In genomic region chr10:95180900-95181299, GRCm38 (mm10) we compare ENCODE assay signal across 23 mouse cellular contexts.
DNase-seq lines count a peak whose midpoint lies in the region; ATAC-seq and TF ChIP-seq lines count a peak whose summit lies in the region.
"Had no signal": no experiment of that assay in that cellular context is flagged by ENCODE, and none has a peak within 500 bp of the region (broad histone marks: within the 10 kb centered on the region; RNA-seq: fewer than 3 reads in every experiment).

No protein-coding gene starts in this region.

- H3K4me2 ChIP-seq in heart, postnatal 0 days (ENCODE audit: low read depth, low read length): no peak overlapping the region
- no peak overlapping the region for H3K4me2 ChIP-seq in forebrain, postnatal 0 days (ENCODE audit: low read depth)
- H3K4me2 ChIP-seq: forebrain, embryonic 15.5 days; heart, embryonic 15.5 days; liver, embryonic 13.5 days had no signal

- H3K36me3 ChIP-seq in heart, postnatal 0 days (replicated peaks; ENCODE audit: control insufficient read depth, insufficient read depth, low read length): no peaks in the 10 kb centered on the region
- no peaks in the 10 kb centered on the region for H3K36me3 ChIP-seq in splenic B cell, adult 2 months (ENCODE audit: control insufficient read depth, insufficient read depth, low read length, poor library complexity, severe bottlenecking)
- no peaks in the 10 kb centered on the region for H3K36me3 ChIP-seq in forebrain, postnatal 0 days (ENCODE audit: insufficient read depth)
- H3K36me3 ChIP-seq: embryonic facial prominence, embryonic 13.5 days; forebrain, embryonic 10.5 days; forebrain, embryonic 15.5 days; heart, embryonic 15.5 days; hindbrain, embryonic 13.5 days; liver, embryonic 13.5 days; midbrain, embryonic 10.5 days; midbrain, embryonic 15.5 days had no signal

- no peak overlapping the region for H3K9ac ChIP-seq in heart, postnatal 0 days (replicated peaks; ENCODE audit: low read depth, low read length)
- no peak overlapping the region for H3K9ac ChIP-seq in forebrain, postnatal 0 days
- H3K9ac ChIP-seq: embryonic facial prominence, embryonic 13.5 days; forebrain, embryonic 15.5 days; heart, embryonic 15.5 days; hindbrain, embryonic 13.5 days; liver, embryonic 13.5 days; lung, embryonic 14.5 days; midbrain, embryonic 15.5 days had no signal

- no peaks in the 10 kb centered on the region for H3K4me1 ChIP-seq in heart, postnatal 0 days (ENCODE audit: control insufficient read depth, insufficient read depth)
- peaks cover 8% of the 10 kb centered on the region for H3K4me1 ChIP-seq in forebrain, postnatal 0 days (ENCODE audit: insufficient read depth)

- no peak overlapping the region for H3K27ac ChIP-seq in heart, postnatal 0 days (ENCODE audit: low read depth)
- no peak overlapping the region for H3K27ac ChIP-seq in forebrain, postnatal 0 days (ENCODE audit: low read depth, low read length)
- H3K27ac ChIP-seq: embryonic facial prominence, embryonic 13.5 days; forebrain, embryonic 10.5 days; heart, embryonic 15.5 days; kidney, postnatal 0 days; liver, embryonic 13.5 days; midbrain, embryonic 10.5 days; midbrain, embryonic 15.5 days had no signal

- no peak for DNase-seq in heart, postnatal 0 days (ENCODE audit: low spot score)
- DNase-seq in heart, adult 11 months: no peak
- peak; percentile 58 for DNase-seq in MEL-GATA-1-ER (ENCODE audit: extremely low read depth, low read depth)
- DNase-seq in splenic B cell, adult 2 months (ENCODE audit: low read depth, low spot score): peak; percentile 30
- no peak for DNase-seq in adrenal gland, postnatal 25 days
- no peak for DNase-seq in forebrain, postnatal 0 days
- DNase-seq: adrenal gland, adult 8-10 months; cerebellum, adult 9-10 months; heart, postnatal 36 days; kidney, adult 18-20 months; liver, embryonic 13.5 days; spleen, adult 18-20 months had no signal

- H3K4me3 ChIP-seq in heart, postnatal 0 days (ENCODE audit: low read depth, low read length): no peak overlapping the region
- H3K4me3 ChIP-seq in forebrain, postnatal 0 days (ENCODE audit: low read depth, low read length): no peak overlapping the region
- H3K4me3 ChIP-seq: embryonic facial prominence, embryonic 13.5 days; forebrain, embryonic 10.5 days; forebrain, embryonic 15.5 days; heart, embryonic 15.5 days; hindbrain, embryonic 13.5 days; liver, embryonic 13.5 days; midbrain, embryonic 10.5 days; midbrain, embryonic 15.5 days had no signal

- ATAC-seq in heart, postnatal 0 days (ENCODE audit: insufficient read depth, low read depth): 0 out of 2 replicates have a peak, but pooled peaks have one; percentile 36
- ATAC-seq in megakaryocyte, adult 5-6 weeks (ENCODE audit: poor library complexity, severe bottlenecking): peak; percentile 67
- ATAC-seq in megakaryocyte-erythroid progenitor cell, adult 5-6 weeks (replicated peaks; ENCODE audit: low FRiP score, low TSS enrichment, poor library complexity, severe bottlenecking): no peak
- no peak for ATAC-seq in forebrain, postnatal 0 days
- ATAC-seq: midbrain, embryonic 15.5 days had no signal

- TF ChIP-seq EP300 in heart, postnatal 0 days (IDR thresholded peaks at IDR 0.05; ENCODE audit: low read depth): no peak

- H3K27me3 ChIP-seq in heart, postnatal 0 days (ENCODE audit: control insufficient read depth, insufficient read depth, low read length): no peaks in the 10 kb centered on the region
- H3K27me3 ChIP-seq in splenic B cell, adult 2 months (ENCODE audit: control insufficient read depth, insufficient read depth, low read length, poor library complexity, severe bottlenecking): no peaks in the 10 kb centered on the region
- H3K27me3 ChIP-seq in forebrain, postnatal 0 days (ENCODE audit: insufficient read depth, low read length): no peaks in the 10 kb centered on the region
- H3K27me3 ChIP-seq: forebrain, embryonic 15.5 days; heart, embryonic 15.5 days; hindbrain, embryonic 13.5 days; liver, embryonic 13.5 days; midbrain, embryonic 15.5 days had no signal

- H3K9me3 ChIP-seq in heart, postnatal 0 days (replicated peaks; ENCODE audit: control insufficient read depth, low read length): no peaks in the 10 kb centered on the region
- no peaks in the 10 kb centered on the region for H3K9me3 ChIP-seq in forebrain, postnatal 0 days (ENCODE audit: low read length)
- H3K9me3 ChIP-seq: forebrain, embryonic 15.5 days; heart, embryonic 15.5 days; hindbrain, embryonic 13.5 days; liver, embryonic 13.5 days; midbrain, embryonic 10.5 days; midbrain, embryonic 15.5 days had no signal

- 68% methylated on average over 3 of the region's 3 CpGs for WGBS in heart, postnatal 0 days
- 90% methylated on average over 3 of the region's 3 CpGs for WGBS in forebrain, postnatal 0 days

- TF ChIP-seq CTCF in heart, postnatal 0 days (IDR thresholded peaks at IDR 0.05; ENCODE audit: low read depth): no peak
- TF ChIP-seq CTCF in forebrain, postnatal 0 days (IDR thresholded peaks at IDR 0.05; ENCODE audit: low read depth): no peak

Comparison
In these comparisons a context has a peak if more than half of its experiments do, and no peak if none do; other contexts are left out.
1. ATAC-seq: peak in heart, postnatal 0 days (single experiment) and megakaryocyte, adult 5-6 weeks (single experiment); none in megakaryocyte-erythroid progenitor cell, adult 5-6 weeks (single experiment) and forebrain, postnatal 0 days (single experiment).
2. DNase-seq: peak in MEL-GATA-1-ER (single experiment) and splenic B cell, adult 2 months (single experiment); none in heart, postnatal 0 days (single experiment), heart, adult 11 months (single experiment), adrenal gland, postnatal 25 days (single experiment) and forebrain, postnatal 0 days (single experiment).